Comparison of ENCODE assay signal across 27 mouse cellular contexts in the genomic region with DNA sequence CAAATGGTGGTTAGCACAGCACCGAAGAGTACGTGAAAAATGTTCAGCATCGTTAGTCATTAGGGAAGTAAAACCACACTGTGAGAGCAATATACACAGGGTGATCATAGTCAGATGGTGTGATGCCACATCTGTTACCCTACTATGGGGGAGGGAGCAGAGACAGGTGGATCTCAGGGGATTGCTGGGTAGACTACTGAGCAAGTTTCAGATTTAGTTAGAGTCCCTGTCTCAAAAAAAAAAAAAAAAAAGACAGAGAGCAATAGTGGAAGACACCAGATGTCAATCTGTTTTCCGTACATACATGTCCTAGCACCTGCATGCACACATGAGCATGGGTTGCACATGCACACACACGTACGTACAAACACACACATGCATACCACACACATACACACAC. TPM values are rescaled to one million over a fixed set of nuclear protein-coding genes. Genes with fewer than 3 reads are reported as not detected.
DNase-seq lines count a peak whose midpoint lies in the region; ATAC-seq lines count a peak whose summit lies in the region.
"Had no signal": no experiment of that assay in that cellular context is flagged by ENCODE, and none has a peak within 500 bp of the region (broad histone marks: within the 10 kb centered on the region; RNA-seq: fewer than 3 reads in every experiment).

No protein-coding gene starts in this region.

- peak; percentile 27 for DNase-seq in forebrain, embryonic 11.5 days (ENCODE audit: low spot score)
- no peak for DNase-seq in forebrain, embryonic 14.5 days (ENCODE audit: low spot score)
- DNase-seq in thymus, postnatal 0 days (ENCODE audit: low spot score) = peak; percentile 33
- DNase-seq in thymus, postnatal 4 days = no peak
- peak; percentile 80 for DNase-seq in induced T-regulatory cell, adult 2 months (ENCODE audit: low read depth)
- DNase-seq in splenic B cell, adult 2 months (ENCODE audit: low read depth, low spot score) = peak; percentile 95
- no peak for DNase-seq in neural tube, embryonic 10.5 days (ENCODE audit: extremely low spot score, low spot score)
- DNase-seq in cerebellum, postnatal 4 days (ENCODE audit: low spot score in 2 of 2) = no peak
- DNase-seq: adrenal gland, postnatal 25 days; cerebellum, adult 11 months; cerebellum, adult 9-11 months; heart, adult 2 months; heart, postnatal 14 days; kidney, adult 18-20 months; kidney, postnatal 4 days; retina, postnatal 1 day; right cerebral cortex, postnatal 25 days; thymus, postnatal 25 days had no signal

- no peaks in the 10 kb centered on the region for H3K9me3 ChIP-seq in forebrain, embryonic 11.5 days (ENCODE audit: control insufficient read depth, low read length)
- no peaks in the 10 kb centered on the region for H3K9me3 ChIP-seq in forebrain, embryonic 14.5 days (replicated peaks; ENCODE audit: control insufficient read depth, low read length)
- H3K9me3 ChIP-seq: forebrain, embryonic 10.5 days; heart, embryonic 13.5 days; hindbrain, embryonic 13.5 days; lung, embryonic 15.5 days; midbrain, embryonic 12.5 days; neural tube, embryonic 12.5 days had no signal

- H3K4me2 ChIP-seq in forebrain, embryonic 11.5 days (ENCODE audit: low read depth, low read length, severe bottlenecking) = no peak overlapping the region
- H3K4me2 ChIP-seq in forebrain, embryonic 14.5 days (ENCODE audit: low read length) = no peak overlapping the region
- H3K4me2 ChIP-seq: heart, embryonic 13.5 days; hindbrain, embryonic 13.5 days; lung, embryonic 15.5 days; midbrain, embryonic 12.5 days; neural tube, embryonic 12.5 days had no signal

- H3K9ac ChIP-seq in forebrain, embryonic 11.5 days (ENCODE audit: low read length) = no peak overlapping the region
- no peak overlapping the region for H3K9ac ChIP-seq in forebrain, embryonic 14.5 days (ENCODE audit: low read length)
- H3K9ac ChIP-seq: heart, embryonic 13.5 days; hindbrain, embryonic 13.5 days; liver, embryonic 14.5 days; lung, embryonic 15.5 days; midbrain, embryonic 12.5 days; neural tube, embryonic 12.5 days had no signal

- no peaks in the 10 kb centered on the region for H3K36me3 ChIP-seq in forebrain, embryonic 11.5 days (ENCODE audit: control insufficient read depth, insufficient read depth, low read length)
- no peaks in the 10 kb centered on the region for H3K36me3 ChIP-seq in forebrain, embryonic 14.5 days (ENCODE audit: control insufficient read depth, insufficient read depth, low read length)
- H3K36me3 ChIP-seq in splenic B cell, adult 2 months (ENCODE audit: control insufficient read depth, insufficient read depth, low read length, poor library complexity, severe bottlenecking) = no peaks in the 10 kb centered on the region
- H3K36me3 ChIP-seq: forebrain, embryonic 10.5 days; heart, embryonic 13.5 days; hindbrain, embryonic 13.5 days; lung, embryonic 15.5 days; midbrain, embryonic 12.5 days; neural tube, embryonic 12.5 days had no signal

- H3K4me3 ChIP-seq in forebrain, embryonic 11.5 days (ENCODE audit: low read depth, low read length) = no peak overlapping the region
- H3K4me3 ChIP-seq in forebrain, embryonic 14.5 days (ENCODE audit: low read depth, low read length) = no peak overlapping the region
- H3K4me3 ChIP-seq: forebrain, embryonic 10.5 days; heart, adult 2 months; heart, embryonic 13.5 days; hindbrain, embryonic 13.5 days; lung, embryonic 15.5 days; midbrain, embryonic 12.5 days; neural tube, embryonic 12.5 days had no signal

- H3K27me3 ChIP-seq in forebrain, embryonic 11.5 days (ENCODE audit: control insufficient read depth, insufficient read depth, low read length) = no peaks in the 10 kb centered on the region; the same call in 1 of the 2 replicates
- H3K27me3 ChIP-seq in forebrain, embryonic 14.5 days (replicated peaks; ENCODE audit: control insufficient read depth, insufficient read depth, low read length) = peaks cover 4% of the 10 kb centered on the region
- H3K27me3 ChIP-seq in splenic B cell, adult 2 months (ENCODE audit: control insufficient read depth, insufficient read depth, low read length, poor library complexity, severe bottlenecking) = no peaks in the 10 kb centered on the region
- H3K27me3 ChIP-seq: lung, embryonic 15.5 days had no signal

- no peak for ATAC-seq in forebrain, embryonic 11.5 days (replicated peaks; ENCODE audit: low FRiP score)
- no peak for ATAC-seq in forebrain, embryonic 14.5 days
- ATAC-seq: inflammation-experienced regulatory T-cells, adult 6 months had no signal

- 85% methylated on average over 6 of the region's 6 CpGs for WGBS in forebrain, embryonic 11.5 days
- WGBS in forebrain, embryonic 14.5 days = 86% methylated on average over 6 of the region's 6 CpGs

- no peak overlapping the region for H3K27ac ChIP-seq in forebrain, embryonic 11.5 days (ENCODE audit: low read depth, low read length)
- H3K27ac ChIP-seq in forebrain, embryonic 14.5 days (ENCODE audit: low read depth, low read length) = no peak overlapping the region
- H3K27ac ChIP-seq: forebrain, embryonic 10.5 days; heart, adult 2 months; heart, embryonic 13.5 days; hindbrain, embryonic 13.5 days; liver, embryonic 14.5 days; lung, embryonic 15.5 days; midbrain, embryonic 12.5 days; neural tube, embryonic 12.5 days had no signal

- H3K4me1 ChIP-seq in forebrain, embryonic 11.5 days (replicated peaks; ENCODE audit: control insufficient read depth, insufficient read depth, low read length) = peaks cover 6% of the 10 kb centered on the region; the same call in 1 of the 2 replicates
- peaks cover 7% of the 10 kb centered on the region; the same call in 1 of the 2 replicates for H3K4me1 ChIP-seq in forebrain, embryonic 14.5 days (ENCODE audit: control insufficient read depth, insufficient read depth, low read length)

RNA-seq across cellular contexts. Expression of a gene that starts 5.9 kb away (rescaled TPM):
- polyA plus RNA-seq in forebrain, embryonic 11.5 days (2014; fragmentation: Nextera tagmentation; extraction: Ambion mirVana) = not detected in 2 replicates
- polyA plus RNA-seq in forebrain, embryonic 14.5 days (2014; fragmentation: Nextera tagmentation; extraction: Ambion mirVana) = 0.16 TPM in 1 of 2 replicates, not detected in the other
- polyA plus RNA-seq in thymus, postnatal 0 days (2015; fragmentation: Nextera tagmentation; extraction: Ambion mirVana) = 0.13 and 0.36 TPM in 2 replicates
- polyA plus RNA-seq: embryonic facial prominence, embryonic 11.5 days; forebrain, embryonic 10.5 days; lung, embryonic 15.5 days; midbrain, embryonic 12.5 days had no signal

RNA-seq across cellular contexts. Expression of a gene that starts 7.9 kb away (rescaled TPM):
- 10.9 and 11.6 TPM in 2 replicates for polyA plus RNA-seq in forebrain, embryonic 11.5 days (2014; fragmentation: Nextera tagmentation; extraction: Ambion mirVana)
- 4.3 and 6.0 TPM in 2 replicates for polyA plus RNA-seq in forebrain, embryonic 14.5 days (2014; fragmentation: Nextera tagmentation; extraction: Ambion mirVana)
- polyA plus RNA-seq in thymus, postnatal 0 days (2015; fragmentation: Nextera tagmentation; extraction: Ambion mirVana) = 2.9 and 4.9 TPM in 2 replicates

RNA-seq across cellular contexts. Expression of a gene that starts 42.6 kb away (rescaled TPM):
- polyA plus RNA-seq in forebrain, embryonic 11.5 days (2014; fragmentation: Nextera tagmentation; extraction: Ambion mirVana) = 156 and 167 TPM in 2 replicates
- polyA plus RNA-seq in forebrain, embryonic 14.5 days (2014; fragmentation: Nextera tagmentation; extraction: Ambion mirVana) = 156 and 164 TPM in 2 replicates
- 152 and 172 TPM in 2 replicates for polyA plus RNA-seq in thymus, postnatal 0 days (2015; fragmentation: Nextera tagmentation; extraction: Ambion mirVana)

Comparison
In these comparisons a context has a peak if more than half of its experiments do, and no peak if none do; other contexts are left out.
1. DNase-seq: peak in forebrain, embryonic 11.5 days (single experiment), thymus, postnatal 0 days (single experiment), induced T-regulatory cell, adult 2 months (single experiment) and splenic B cell, adult 2 months (single experiment); none in forebrain, embryonic 14.5 days (single experiment), thymus, postnatal 4 days (single experiment), neural tube, embryonic 10.5 days (single experiment) and cerebellum, postnatal 4 days (0 of 2).